Mouse (Mus musculus): Measurements from ENCODE around the gene Eif4e2.

The Eif4e2 gene

DNA sequence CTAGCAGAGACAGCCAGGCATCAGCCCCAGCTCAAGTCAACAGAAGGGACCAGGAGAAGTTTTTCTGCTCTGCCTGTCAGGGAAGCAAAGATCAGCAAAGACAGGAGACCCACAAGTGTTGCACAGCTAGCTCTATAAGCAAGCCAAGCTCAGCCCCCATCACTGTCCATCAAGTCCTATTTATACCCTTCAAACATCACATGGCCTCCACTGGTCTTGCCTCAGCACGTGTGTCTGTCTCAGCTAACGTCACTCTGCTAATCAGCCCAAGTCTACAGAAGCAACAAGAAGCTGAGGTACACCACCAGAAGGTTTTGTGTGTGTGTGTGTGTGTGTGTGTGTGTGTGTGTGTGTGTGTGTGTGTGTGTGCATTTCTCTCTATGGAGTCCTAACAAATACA is 12.9 kb upstream of the Eif4e2 start:
- no peak for DNase-seq (ENCODE audit: inconsistent age in 2 of 2, low spot score in 1 of 2)

DNA sequence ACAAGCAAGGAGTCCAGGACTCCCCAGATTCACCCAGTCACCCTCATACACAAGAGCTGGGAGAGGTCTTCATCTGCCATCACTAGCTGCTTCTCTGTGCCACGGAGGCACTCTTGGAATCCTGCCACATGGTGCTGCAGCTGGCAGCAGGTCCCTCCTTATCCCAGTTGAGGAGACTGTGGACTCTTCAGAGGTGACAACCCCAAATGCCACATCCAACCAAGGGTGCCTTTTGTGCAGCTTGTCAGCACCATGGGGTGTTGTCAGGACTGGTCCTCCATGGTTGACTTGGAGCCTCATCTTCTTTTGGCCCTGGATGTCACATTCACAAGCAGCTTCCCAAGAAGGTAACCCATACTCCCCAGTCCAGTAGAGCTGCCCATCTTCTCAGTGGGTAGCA is 11.9 kb upstream of the Eif4e2 start:
- no peak for DNase-seq (ENCODE audit: inconsistent age in 2 of 2, low spot score in 1 of 2)

DNA sequence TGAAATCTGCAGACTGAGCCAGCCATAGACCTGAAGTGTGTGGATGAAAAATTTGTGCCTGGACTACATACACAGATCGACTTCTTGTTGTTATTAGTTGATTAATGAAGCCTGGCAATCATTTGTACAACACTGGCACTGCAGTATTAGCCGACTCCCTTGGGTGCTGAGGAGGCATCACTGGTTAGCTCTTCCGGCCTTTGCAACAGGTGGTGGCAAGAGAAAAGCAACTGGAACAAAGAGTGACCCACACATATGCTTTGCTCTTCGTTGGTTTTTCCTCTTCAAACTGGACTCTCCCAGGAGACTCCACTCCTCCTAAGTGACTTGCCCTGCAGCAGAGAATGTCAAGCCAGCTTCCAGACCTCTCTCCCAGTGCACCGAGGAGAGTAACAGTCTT is 9.9 kb upstream of the Eif4e2 start:
- no peak for DNase-seq (ENCODE audit: inconsistent age in 2 of 2, low spot score in 1 of 2)

DNA sequence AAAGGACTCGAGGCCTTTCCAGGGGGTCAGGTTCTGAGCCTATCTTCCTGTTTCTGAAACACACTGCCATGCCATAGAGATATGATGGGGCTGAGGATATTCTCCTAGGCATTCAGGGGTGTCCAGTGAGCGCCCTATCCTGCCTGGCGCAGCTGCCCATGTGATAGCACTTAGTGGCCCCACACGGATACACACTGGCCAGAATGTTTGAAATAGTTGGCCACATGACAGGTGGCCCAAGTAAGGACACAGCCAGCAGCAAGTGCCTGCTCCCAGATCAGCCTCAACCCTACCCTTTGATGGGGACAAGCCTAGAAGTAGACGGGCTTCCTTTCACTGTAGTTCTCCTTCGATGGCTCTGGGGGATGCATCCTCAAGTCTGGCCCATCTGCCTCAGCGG is 9.2 kb upstream of the Eif4e2 start, which contains the start of gene Chrng:
Gene Chrng, plus strand, starts transcription at position 193 of the 400 bp plus-strand sequence.
- no peak for DNase-seq (ENCODE audit: inconsistent age in 2 of 2, low spot score in 1 of 2)

DNA sequence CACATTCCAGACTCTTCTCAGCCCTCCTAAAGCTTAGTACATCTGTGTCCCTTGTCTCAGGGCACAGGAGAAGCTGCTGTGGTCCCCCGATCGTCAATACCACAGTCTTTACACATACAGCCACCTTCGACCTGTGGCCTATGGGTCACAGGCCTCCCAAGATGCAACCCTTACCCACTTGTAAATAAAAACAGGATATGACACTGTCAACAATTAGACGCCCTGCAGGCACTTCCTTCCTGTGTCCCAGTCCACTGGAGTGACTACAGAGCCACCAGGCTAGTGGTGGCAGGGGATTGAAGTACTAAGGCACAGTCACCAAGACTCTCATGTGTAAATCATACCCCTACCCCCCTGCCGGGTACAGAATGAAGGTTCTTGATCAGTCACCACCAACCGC is 8.7 kb upstream of the Eif4e2 start:
- DNase-seq (ENCODE audit: inconsistent age in 2 of 2, low spot score in 1 of 2), result no peak

DNA sequence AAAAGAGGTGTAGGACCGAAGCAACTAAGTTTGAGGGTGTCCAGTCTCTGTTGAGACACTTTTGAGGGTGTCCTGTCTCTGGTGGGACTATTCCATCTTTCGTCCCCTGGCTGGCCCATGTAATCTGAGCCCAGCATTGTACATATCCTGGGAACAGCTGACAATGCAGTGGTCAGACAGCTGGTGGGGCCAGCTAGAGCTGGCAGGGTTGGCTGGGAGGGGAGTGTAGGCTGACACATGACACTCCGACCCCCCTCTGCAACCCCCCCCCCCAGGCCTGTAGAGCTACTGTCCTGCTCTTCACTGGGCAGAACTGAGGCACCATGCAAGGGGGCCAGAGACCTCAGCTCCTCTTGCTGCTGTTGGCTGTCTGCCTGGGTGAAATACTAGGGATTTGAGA is 8.2 kb upstream of the Eif4e2 start:
- DNase-seq (ENCODE audit: inconsistent age in 2 of 2, low spot score in 1 of 2), result no peak

DNA sequence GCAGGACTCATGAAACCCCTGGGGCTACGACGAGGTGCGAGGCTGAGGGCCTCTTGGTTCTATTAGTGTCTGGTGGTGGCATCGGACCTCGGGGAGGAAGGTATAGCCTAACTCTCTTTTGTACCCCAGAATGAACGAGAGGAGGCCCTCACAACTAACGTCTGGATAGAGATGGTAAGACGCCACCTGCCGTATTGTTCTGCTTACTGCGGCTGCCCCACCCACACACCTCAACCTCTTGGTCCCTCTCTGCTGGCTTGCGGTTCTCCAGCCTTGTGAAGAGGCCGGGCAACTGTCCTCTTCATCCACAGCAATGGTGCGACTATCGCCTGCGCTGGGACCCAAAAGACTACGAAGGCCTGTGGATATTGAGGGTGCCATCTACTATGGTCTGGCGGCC is 7.4 kb upstream of the Eif4e2 start:
- DNase-seq (ENCODE audit: inconsistent age in 2 of 2, low spot score in 1 of 2), result no peak

DNA sequence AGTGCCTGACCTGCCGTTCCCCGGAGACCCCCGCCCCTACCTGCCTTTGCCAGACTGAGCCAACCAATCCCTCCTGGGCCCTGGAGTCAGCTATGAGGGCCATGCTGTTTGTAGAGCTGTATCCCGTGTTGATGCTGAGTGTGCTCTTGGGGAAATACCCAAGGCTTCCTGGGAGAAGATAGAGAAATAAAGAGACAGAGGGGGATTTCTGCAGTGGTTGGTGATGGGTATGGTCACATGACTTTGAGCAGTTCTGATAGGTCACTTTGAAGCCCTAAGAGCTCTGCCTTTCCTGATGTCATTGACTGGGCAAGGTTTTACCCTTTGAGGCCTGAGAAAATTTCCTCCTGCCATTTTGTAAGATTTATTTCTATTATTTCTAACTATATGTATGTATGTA is 2.3 kb upstream of the Eif4e2 start:
- DNase-seq (ENCODE audit: inconsistent age in 2 of 2, low spot score in 1 of 2), result no peak

DNA sequence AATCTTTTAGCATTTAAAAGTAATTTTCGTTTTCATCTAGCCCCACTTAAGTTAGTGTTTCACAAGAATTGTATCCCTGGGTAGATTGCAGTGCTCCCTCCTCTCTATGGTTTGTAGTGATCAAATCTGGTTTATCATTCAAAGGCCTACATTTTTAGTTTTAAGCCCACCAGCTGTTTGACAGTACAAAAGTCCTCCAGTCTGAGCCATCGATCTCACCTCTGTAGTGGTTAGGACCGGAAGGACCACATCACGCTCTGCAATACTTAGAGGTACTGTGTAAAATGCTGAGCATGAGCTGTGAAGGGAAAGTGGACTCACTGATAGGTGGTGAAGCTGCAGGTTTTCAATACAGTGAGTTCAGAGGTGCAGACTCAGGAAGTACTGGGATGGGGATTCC is 1.0 kb downstream of the Eif4e2 start:
- peak in 1 of 2 experiments; percentile 60 for DNase-seq (ENCODE audit: inconsistent age in 2 of 2, low spot score in 1 of 2)

DNA sequence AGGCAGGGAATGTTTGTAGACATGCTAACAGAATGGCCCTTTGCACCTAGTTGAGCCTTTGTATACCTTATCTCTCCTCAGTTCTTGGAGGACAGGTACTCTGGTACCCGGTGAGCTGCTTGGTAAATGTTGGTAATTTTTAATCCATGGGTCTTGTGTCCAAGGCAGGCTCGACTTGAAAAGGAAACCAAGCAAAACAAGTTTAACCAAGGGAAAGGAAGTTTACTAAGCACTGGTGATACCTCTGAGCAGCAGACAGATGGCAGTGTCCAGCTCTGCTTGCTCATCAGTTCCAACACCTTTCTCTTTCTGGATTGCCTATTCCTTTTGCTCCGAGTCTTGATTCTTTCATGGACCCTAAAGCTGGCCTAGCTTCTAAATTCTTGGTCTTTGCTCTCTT is 4.2 kb downstream of the Eif4e2 start:
- DNase-seq (ENCODE audit: inconsistent age in 2 of 2, low spot score in 1 of 2), result peak in 1 of 2 experiments; percentile 50

DNA sequence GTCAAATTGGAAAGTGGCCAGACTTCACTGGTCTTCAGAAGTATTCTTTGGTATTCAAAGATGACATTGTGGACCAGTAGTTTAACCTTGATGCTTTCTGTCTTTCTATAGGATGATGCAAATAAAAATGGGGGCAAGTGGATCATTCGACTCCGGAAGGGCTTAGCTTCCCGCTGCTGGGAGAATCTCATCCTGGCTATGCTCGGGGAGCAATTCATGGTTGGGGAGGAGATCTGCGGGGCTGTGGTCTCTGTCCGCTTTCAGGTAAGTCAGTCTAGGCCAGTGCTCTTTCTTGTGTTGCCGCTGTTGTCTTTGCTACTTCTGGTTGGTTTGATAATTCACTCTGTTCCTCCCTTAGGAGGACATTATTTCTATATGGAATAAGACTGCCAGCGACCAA is 12.0 kb downstream of the Eif4e2 start:
- no peak for DNase-seq (ENCODE audit: inconsistent age in 2 of 2, low spot score in 1 of 2)

DNA sequence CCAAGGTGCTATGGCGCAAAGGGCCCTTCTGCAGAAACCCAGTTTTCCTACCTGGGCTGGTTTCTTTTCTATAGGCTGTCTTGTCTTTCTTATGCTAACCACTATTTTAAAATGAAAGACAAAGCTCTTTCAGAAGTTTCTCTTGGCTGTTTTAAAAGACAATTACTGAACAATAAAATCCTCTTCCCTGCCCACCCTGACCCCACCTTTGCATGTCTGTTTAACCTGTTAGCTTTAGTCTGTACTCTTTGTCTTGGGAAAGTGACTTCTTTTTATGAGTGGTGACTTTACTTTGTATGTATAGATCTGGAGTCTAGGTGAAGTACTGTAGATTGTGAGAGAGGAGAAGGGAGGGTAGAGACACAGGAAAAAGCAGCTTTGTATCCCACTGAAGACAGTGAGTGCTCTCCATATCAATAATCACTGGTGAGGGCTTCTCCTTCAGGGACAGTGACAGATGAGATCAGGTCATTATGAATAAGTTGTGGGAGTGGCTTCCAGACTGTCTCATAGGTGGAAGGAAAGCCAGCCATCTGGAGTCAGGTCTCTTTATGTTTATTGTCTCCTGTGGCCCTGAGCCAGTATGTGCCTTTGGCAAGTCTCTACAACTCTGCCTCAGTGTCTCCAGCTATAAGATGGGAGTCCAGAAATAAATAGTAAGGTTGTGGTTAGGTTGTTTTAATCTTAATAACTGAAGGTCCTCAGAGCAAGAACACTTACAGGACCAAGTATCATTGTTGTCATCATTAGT is 12.9 kb downstream of the Eif4e2 start:
- no peak for DNase-seq (ENCODE audit: inconsistent age in 2 of 2, low spot score in 1 of 2)

DNA sequence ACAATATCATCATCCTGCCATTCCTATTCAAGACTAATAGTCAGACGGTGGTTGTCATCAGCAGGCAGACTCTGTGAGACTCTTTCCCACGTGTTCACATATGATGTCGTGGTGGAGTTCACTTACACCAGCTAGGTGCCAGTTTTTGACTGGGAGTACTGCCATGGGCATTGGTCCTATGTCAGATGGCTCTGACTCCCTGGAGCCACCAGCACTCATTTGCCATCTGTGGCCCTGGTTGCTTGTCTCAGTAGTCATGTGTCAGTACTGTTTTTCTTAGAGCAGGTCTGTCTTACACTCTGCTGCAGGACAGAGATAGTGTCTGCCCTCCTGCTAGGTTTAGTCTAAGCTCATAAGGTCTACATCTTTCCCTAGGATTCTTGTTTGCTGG is 13.4 kb downstream of the Eif4e2 start:
- no peak for DNase-seq (ENCODE audit: inconsistent age in 2 of 2, low spot score in 1 of 2)

DNA sequence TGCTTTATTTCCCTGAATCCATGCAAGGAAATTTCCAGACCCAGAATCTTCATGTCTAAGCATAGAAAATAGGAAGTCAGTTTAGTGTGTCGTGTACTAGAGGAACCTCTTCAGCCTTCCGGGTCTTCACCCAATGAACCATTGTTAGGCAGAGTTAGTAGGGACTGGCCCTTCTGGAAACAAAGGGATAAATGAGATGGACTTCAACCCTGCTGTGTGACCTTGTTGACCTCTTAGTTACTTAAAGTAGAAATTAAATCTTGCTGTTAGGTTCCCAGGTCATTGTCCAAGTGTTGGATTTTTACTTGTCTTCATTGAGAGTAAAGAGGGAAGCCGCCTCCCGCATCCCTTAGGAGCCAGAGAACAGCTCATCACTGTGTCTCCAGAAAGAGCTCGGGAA is 16.9 kb downstream of the Eif4e2 start:
- DNase-seq (ENCODE audit: inconsistent age in 2 of 2, low spot score in 1 of 2), result no peak

DNA sequence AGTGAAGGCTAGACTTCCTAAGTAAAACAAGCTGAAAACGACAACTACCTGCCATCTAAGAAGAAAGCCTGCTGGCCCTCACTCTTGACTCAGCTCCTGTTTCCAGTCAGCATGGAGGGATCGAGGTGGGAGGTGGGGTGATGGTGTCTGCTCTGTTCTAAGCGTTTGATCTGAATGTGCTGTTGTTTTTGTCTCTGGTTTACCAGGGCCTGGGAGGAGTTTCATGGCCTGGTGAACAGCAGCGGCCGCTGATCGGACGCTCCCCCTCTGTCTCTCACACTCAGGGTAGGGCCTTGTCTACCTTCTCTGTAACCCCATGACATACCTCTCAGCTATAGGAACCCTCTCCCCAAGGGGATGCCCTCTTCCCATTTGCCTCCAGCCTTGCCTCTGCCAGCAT is 18.5 kb downstream of the Eif4e2 start:
- no peak for DNase-seq (ENCODE audit: inconsistent age in 2 of 2, low spot score in 1 of 2)

DNA sequence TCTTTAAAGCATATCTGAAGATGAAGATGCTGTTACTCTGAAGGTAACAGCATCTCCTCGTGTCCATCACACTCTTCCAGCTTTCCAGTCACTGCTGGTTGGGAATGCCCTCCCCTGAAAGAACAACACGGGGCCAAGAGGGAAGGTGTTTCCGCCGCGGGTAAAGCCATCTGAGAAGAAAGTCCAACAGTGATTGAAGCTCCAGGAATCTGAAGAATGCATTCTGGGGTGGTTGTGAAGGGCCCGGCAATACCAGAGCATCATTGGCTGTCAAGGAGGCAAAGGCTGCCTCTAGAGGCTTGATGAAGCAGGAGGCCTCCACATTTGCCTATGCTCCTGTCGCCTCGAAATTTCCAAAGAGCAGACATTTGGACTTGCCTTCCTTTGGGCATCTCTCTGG is 25.3 kb downstream of the Eif4e2 start:
- no peak for DNase-seq (ENCODE audit: inconsistent age in 2 of 2, low spot score in 1 of 2)

DNA sequence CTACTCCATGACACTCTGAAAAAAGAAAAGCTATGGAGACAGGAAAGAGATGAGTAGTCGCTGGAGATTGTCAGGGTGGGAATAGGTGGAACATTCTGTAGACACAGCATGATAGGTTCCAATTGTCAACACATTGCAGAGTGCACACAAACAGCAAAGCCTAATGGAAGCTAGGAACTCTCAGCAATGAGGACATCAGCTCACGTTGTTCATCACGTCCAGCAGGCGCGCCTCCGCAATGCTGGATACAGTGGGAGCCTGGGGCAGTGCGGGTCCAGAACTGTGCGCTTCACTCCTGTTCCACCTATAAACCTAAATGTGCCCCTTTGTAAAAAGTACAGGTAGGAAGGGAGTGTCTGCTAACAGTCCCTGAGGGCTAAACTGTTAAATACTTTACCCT is 29.3 kb downstream of the Eif4e2 start:
- no peak for DNase-seq (ENCODE audit: inconsistent age in 2 of 2, low spot score in 1 of 2)

DNA sequence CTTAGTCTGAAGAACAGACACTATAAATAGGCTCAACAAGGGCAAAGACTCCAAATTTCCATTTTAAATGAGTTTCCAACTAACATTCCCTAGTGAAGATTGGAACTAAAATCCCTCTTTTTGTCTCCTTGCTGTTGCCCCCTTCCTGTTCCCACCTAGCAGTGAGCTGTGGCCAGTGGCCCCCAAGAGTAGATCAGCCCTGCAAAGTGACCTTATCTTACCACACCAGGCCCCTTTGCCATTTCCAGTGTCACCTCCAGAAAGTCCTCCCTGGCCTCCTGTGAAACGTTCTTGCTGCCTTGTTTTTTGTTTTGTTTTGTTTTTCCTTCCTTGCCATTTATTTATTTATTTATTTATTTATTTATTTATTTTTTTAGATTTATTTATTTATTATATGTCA is 31.7 kb downstream of the Eif4e2 start:
- DNase-seq (ENCODE audit: inconsistent age in 2 of 2, low spot score in 1 of 2), result no peak

DNA sequence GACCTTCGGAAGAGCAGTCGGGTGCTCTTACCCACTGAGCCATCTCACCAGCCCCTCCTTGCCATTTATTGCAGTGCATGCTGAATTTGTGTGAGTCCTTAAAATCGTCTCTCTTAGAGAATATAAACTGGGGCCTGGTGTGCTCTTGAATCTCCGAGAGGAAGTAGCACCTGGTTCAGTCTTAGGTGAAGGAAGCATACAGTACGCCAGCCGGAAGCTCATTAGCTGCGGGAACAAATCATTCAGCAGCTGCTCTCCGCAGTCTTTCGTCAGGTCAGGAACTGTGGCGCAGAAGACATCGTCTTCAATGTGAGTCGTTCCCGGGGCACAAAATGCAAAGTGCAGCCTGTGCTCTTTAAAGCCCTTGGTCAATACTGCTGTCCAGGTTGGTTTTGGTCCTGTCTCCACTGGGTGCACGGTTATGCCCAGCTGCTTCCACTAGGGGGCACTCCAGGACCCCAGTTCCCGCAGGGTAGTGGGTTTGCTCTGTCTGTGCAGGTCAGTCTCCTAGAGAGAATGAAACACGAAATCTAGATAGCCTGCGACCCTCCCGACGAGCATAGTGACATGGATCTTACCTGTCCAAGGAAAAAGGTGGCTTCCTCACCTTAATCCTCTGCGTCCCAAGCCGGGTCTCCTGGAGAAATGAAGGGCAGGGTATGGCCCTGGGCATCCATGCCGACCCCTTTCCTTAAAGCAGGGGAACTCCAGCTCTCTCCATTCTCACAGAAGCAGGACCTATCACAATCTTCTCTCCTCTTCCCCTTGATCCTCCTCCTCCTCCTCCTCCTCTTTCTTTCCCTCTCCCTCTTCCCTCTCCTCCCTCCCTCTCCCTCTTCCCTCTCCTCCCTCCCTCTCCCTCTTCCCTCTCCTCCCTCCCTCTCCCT is 32.5 kb downstream of the Eif4e2 start:
- DNase-seq (ENCODE audit: inconsistent age in 2 of 2, low spot score in 1 of 2), result peak; percentile 88 to 96

DNA sequence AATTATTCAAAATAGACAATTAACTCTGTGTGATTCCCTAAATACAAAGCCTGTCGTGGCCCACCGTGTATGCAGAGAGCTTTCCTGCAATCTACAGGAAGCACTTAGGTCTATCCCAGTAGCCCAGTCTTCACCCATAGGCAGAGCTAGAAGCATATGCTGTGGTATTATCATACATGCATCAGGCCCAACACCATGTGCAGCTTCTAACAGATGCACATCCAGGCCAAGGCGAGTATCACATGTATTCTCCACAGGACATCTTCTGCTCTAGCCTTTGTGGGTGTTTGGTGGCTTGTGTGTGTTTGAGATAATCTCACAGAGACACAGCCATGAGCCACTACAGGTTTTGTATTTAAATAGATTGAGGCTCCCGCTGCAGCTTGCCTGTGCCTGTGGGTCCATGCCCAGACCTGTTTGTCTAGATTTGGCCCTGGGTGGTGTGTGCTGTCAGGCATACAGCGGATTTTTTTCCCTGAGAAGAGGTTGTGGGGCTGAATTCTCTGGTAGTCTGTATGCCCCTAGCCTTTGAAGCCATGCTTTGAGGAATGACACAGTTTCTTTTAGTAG is 38.4 kb downstream of the Eif4e2 start:
- DNase-seq (ENCODE audit: inconsistent age in 2 of 2, low spot score in 1 of 2), result no peak

DNA sequence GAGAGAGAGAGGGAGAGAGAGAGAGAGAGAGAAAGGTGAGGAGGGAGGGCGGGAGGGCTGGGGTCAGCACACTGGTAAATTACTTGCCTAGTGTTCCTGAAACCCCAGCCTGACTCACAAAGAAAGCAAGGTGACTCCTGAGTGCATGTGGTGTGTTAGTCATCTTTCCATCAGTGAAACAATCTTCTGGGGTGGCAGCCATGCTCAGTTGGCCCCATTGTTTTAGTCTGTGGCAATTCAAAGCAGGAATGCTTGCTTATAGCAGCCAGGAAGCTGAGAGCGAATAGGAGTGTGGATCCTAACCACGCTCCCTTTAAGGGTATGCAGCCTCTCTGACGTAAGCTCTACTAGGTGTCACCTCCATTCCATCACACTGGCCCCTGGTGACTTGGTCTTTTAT is 41.5 kb downstream of the Eif4e2 start:
- peak in 1 of 2 experiments; percentile 67 for DNase-seq (ENCODE audit: inconsistent age in 2 of 2, low spot score in 1 of 2)

DNA sequence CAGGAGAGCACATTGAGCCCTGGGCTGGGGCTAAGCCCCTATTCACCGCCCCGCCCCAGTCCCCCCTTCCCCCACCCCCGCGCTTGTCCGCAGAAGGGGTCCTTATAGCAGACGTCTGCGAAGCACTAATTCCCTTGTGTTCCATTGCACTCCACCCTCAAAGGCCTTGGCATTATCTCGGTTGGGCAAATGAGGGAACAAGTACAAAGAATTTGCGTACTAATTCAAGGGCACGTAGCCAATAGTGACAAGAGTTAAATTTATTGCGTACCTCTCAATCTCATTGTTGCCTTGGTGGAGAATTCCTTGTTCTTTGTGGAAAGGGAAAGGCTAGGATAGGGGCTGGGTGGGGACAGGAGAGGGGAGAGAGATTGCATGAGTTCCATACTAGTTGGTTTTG is 44.0 kb downstream of the Eif4e2 start:
- DNase-seq (ENCODE audit: inconsistent age in 2 of 2, low spot score in 1 of 2), result peak; percentile 81 to 93
